Mouse (Mus musculus) MEL (cell line): ENCODE measurements around the gene St7. TPM values are rescaled to one million over a fixed set of nuclear protein-coding genes. Genes with fewer than 3 reads are reported as not detected.

ENCODE experiments used
- DNase-seq: peaks from one replicate; pipeline ENCODE4 v3.0.0; 2011; ENCODE audit warnings: low read depth, low spot score
- H3K27ac ChIP-seq: 2 replicates; pipeline ENCODE4 v1.5.1; 2012; ENCODE audit warnings: low read depth, mild to moderate bottlenecking, control low read depth, low read length, moderate library complexity; ENCODE audit not compliant: control insufficient read depth
- H3K27me3 ChIP-seq, 2 experiments: fragments of 150-350 bp in 1 of 2; sonication (generic) in 1 of 2; 2 replicates each; pipeline ENCODE4 v1.6.1; 2012; ENCODE audit warnings: low read length in 2 of 2, mild to moderate bottlenecking in 2 of 2, improper control_type of control experiment in 1 of 2, moderate library complexity in 1 of 2; ENCODE audit not compliant: insufficient read depth in 2 of 2, control insufficient read depth in 1 of 2
- H3K36me3 ChIP-seq, 2 experiments: 2 replicates each; pipeline ENCODE4 v1.6.1; 2012 to 2014; ENCODE audit warnings: low read length in 2 of 2, improper control_type of control experiment in 1 of 2, inconsistent platforms in 1 of 2, mild to moderate bottlenecking in 1 of 2; ENCODE audit not compliant: insufficient read depth in 2 of 2, control insufficient read depth in 1 of 2
- H3K4me1 ChIP-seq, 2 experiments: fragments of 150-350 bp in 1 of 2; sonication (generic) in 1 of 2; 2 replicates each; pipeline ENCODE4 v1.6.1; 2012; ENCODE audit warnings: low read length in 2 of 2, improper control_type of control experiment in 1 of 2, mild to moderate bottlenecking in 1 of 2; ENCODE audit not compliant: insufficient read depth in 2 of 2, control insufficient read depth in 1 of 2
- H3K4me3 ChIP-seq, 2 experiments: fragments of 150-350 bp in 1 of 2; sonication (generic) in 1 of 2; 2 replicates each; pipeline ENCODE4 v1.5.1; 2012; ENCODE audit warnings: low read depth in 2 of 2, low read length in 2 of 2, mild to moderate bottlenecking in 2 of 2, moderate library complexity in 2 of 2, control low read depth in 1 of 2, improper control_type of control experiment in 1 of 2; ENCODE audit not compliant: control insufficient read depth in 1 of 2, insufficient read depth in 1 of 2
- H3K79me2 ChIP-seq: 2 replicates; pipeline ENCODE4 v1.6.1; 2012; ENCODE audit warnings: mild to moderate bottlenecking, low read length, moderate library complexity; ENCODE audit not compliant: control insufficient read depth, poor library complexity, insufficient read depth
- H3K9ac ChIP-seq: 2 replicates; pipeline ENCODE4 v1.6.1; 2012; ENCODE audit warnings: low read depth, mild to moderate bottlenecking, control low read depth, low read length, moderate library complexity; ENCODE audit not compliant: control insufficient read depth, poor library complexity, severe bottlenecking
- H3K9me3 ChIP-seq: fragments of 150-350 bp; sonication (generic); replicated peaks from 2 replicates; pipeline ENCODE4 v1.6.1; 2012; ENCODE audit warnings: mild to moderate bottlenecking, low read length, improper control_type of control experiment, moderate library complexity; ENCODE audit not compliant: insufficient read depth
- BHLHE40 ChIP-seq: IDR thresholded peaks from 2 replicates; pipeline ENCODE4 v1.6.1; 2012; ENCODE audit warnings: low read depth, mild to moderate bottlenecking, inconsistent platforms, low read length, improper control_type of control experiment, borderline replicate concordance
- CTCF ChIP-seq, 3 experiments: IDR thresholded peaks in 2 of 3; conservative IDR thresholded peaks in 1 of 3; 2 replicates each; pipeline ENCODE4 v1.5.1; 2011 to 2012; ENCODE audit warnings: low read length in 3 of 3, low read depth in 2 of 3, mild to moderate bottlenecking in 2 of 3, improper control_type of control experiment in 1 of 3, inconsistent platforms in 1 of 3, mixed read lengths in 1 of 3, moderate library complexity in 1 of 3; ENCODE audit not compliant: control insufficient read depth in 1 of 3, insufficient read depth in 1 of 3, poor library complexity in 1 of 3, severe bottlenecking in 1 of 3
- E2F4 ChIP-seq: IDR thresholded peaks from 2 replicates; pipeline ENCODE4 v1.6.1; 2011; ENCODE audit warnings: low read depth, low read length, improper control_type of control experiment, borderline replicate concordance
- EP300 ChIP-seq, 2 experiments: IDR thresholded peaks; 2 replicates each; pipeline ENCODE4 v1.6.1; 2011; ENCODE audit warnings: improper control_type of control experiment in 2 of 2, low read length in 2 of 2, low read depth in 1 of 2, mild to moderate bottlenecking in 1 of 2
- GABPA ChIP-seq: IDR thresholded peaks from 2 replicates; pipeline ENCODE4 v1.6.1; 2012; ENCODE audit warnings: low read depth, mild to moderate bottlenecking, inconsistent platforms, low read length, improper control_type of control experiment, moderate library complexity
- GATA1 ChIP-seq: IDR thresholded peaks from 2 replicates; pipeline ENCODE4 v1.6.1; 2011; ENCODE audit warnings: low read depth, low read length, improper control_type of control experiment
- HCFC1 ChIP-seq: IDR thresholded peaks from 2 replicates; pipeline ENCODE4 v1.6.1; 2012; ENCODE audit warnings: low read depth, mild to moderate bottlenecking, inconsistent platforms, low read length, improper control_type of control experiment, moderate library complexity
- JUND ChIP-seq: IDR thresholded peaks from 2 replicates; pipeline ENCODE4 v1.6.1; 2011; ENCODE audit warnings: low read depth, mild to moderate bottlenecking, improper control_type of control experiment, low read length
- KAT2A ChIP-seq: conservative IDR thresholded peaks from 2 replicates; pipeline ENCODE4 v1.6.1; 2012; ENCODE audit warnings: low read depth, low read length, improper control_type of control experiment, inconsistent platforms
- MAFK ChIP-seq: IDR thresholded peaks from 2 replicates; pipeline ENCODE4 v1.6.1; 2011; ENCODE audit warnings: low read depth, mild to moderate bottlenecking, low read length, improper control_type of control experiment, borderline replicate concordance
- MAZ ChIP-seq: IDR thresholded peaks from 2 replicates; pipeline ENCODE4 v1.6.1; 2012; ENCODE audit warnings: low read depth, mild to moderate bottlenecking, inconsistent platforms, low read length, improper control_type of control experiment
- MEF2A ChIP-seq: IDR thresholded peaks from 2 replicates; pipeline ENCODE4 v1.6.1; 2014; ENCODE audit warnings: low read depth, mild to moderate bottlenecking, inconsistent platforms, low read length, improper control_type of control experiment; ENCODE audit not compliant: poor library complexity, insufficient replicate concordance, severe bottlenecking; ENCODE audit errors: extremely low read depth
- MYB ChIP-seq: IDR thresholded peaks from 2 replicates; pipeline ENCODE4 v1.6.1; 2011; ENCODE audit warnings: mild to moderate bottlenecking, low read depth, low read length, improper control_type of control experiment
- MYC ChIP-seq: IDR thresholded peaks from 2 replicates; pipeline ENCODE4 v1.6.1; 2011; ENCODE audit warnings: low read depth, mild to moderate bottlenecking, low read length, improper control_type of control experiment, moderate library complexity
- NELFE ChIP-seq: IDR thresholded peaks from 2 replicates; pipeline ENCODE4 v1.6.1; 2011; ENCODE audit warnings: low read depth, low read length, improper control_type of control experiment
- NRF1 ChIP-seq: IDR thresholded peaks from 2 replicates; pipeline ENCODE4 v1.6.1; 2014; ENCODE audit warnings: low read depth, mild to moderate bottlenecking, inconsistent platforms, low read length, improper control_type of control experiment, moderate library complexity; ENCODE audit not compliant: poor library complexity, insufficient read depth, severe bottlenecking
- POLR2A ChIP-seq, 2 experiments: IDR thresholded peaks; 2 replicates each; pipeline ENCODE4 v1.6.1; 2011 to 2012; ENCODE audit warnings: low read length in 2 of 2, mild to moderate bottlenecking in 2 of 2, control low read depth in 1 of 2, improper control_type of control experiment in 1 of 2, low read depth in 1 of 2, moderate library complexity in 1 of 2; ENCODE audit not compliant: control insufficient read depth in 1 of 2, insufficient read depth in 1 of 2, poor library complexity in 1 of 2
- POLR2AphosphoS2 ChIP-seq: IDR thresholded peaks from 2 replicates; pipeline ENCODE4 v1.6.1; 2011; ENCODE audit warnings: low read length, improper control_type of control experiment
- RAD21 ChIP-seq: IDR thresholded peaks from 2 replicates; pipeline ENCODE4 v1.6.1; 2011; ENCODE audit warnings: mild to moderate bottlenecking, low read depth, low read length, improper control_type of control experiment
- RCOR1 ChIP-seq: IDR thresholded peaks from 2 replicates; pipeline ENCODE4 v1.6.1; 2012; ENCODE audit warnings: low read depth, mild to moderate bottlenecking, inconsistent platforms, low read length, improper control_type of control experiment
- SIN3A ChIP-seq: IDR thresholded peaks from 2 replicates; pipeline ENCODE4 v1.6.1; 2012; ENCODE audit warnings: low read length, improper control_type of control experiment, inconsistent platforms
- SMC3 ChIP-seq: IDR thresholded peaks from 2 replicates; pipeline ENCODE4 v1.6.1; 2011; ENCODE audit warnings: low read depth, low read length, improper control_type of control experiment
- TAL1 ChIP-seq: IDR thresholded peaks from 2 replicates; pipeline ENCODE4 v1.6.1; 2012; ENCODE audit warnings: mild to moderate bottlenecking, inconsistent platforms, low read length, moderate library complexity, mixed read lengths
- TCF12 ChIP-seq: IDR thresholded peaks from 2 replicates; pipeline ENCODE4 v1.6.1; 2014; ENCODE audit warnings: low read depth, mild to moderate bottlenecking, inconsistent platforms, low read length, improper control_type of control experiment, moderate library complexity
- USF1 ChIP-seq: IDR thresholded peaks from 2 replicates; pipeline ENCODE4 v1.6.1; 2014; ENCODE audit warnings: low read depth, mild to moderate bottlenecking, inconsistent platforms, low read length, improper control_type of control experiment, moderate library complexity
- USF2 ChIP-seq, 2 experiments: IDR thresholded peaks; 2 replicates each; pipeline ENCODE4 v1.6.1; 2011 to 2012; ENCODE audit warnings: improper control_type of control experiment in 2 of 2, low read length in 2 of 2, borderline replicate concordance in 1 of 2, inconsistent platforms in 1 of 2, low read depth in 1 of 2, mild to moderate bottlenecking in 1 of 2; ENCODE audit not compliant: insufficient read depth in 1 of 2
- ZC3H11A ChIP-seq: IDR thresholded peaks from 2 replicates; pipeline ENCODE4 v1.6.1; 2012; ENCODE audit warnings: low read depth, mild to moderate bottlenecking, inconsistent platforms, low read length, improper control_type of control experiment
- polyA plus RNA-seq, 2 experiments: library from polyadenylated mRNA; stranded (reverse) in 1 of 2; unstranded in 1 of 2; fragments of >175 nt in 1 of 2; fragments of >200 nt in 1 of 2; gene quantifications; 2 replicates each; pipeline versions ENCODE4 v1.2.1 to v1.2.4; 2012; ENCODE audit warnings: low replicate concordance in 2 of 2, low read depth in 1 of 2; ENCODE audit not compliant: insufficient read length in 2 of 2, insufficient read depth in 1 of 2, missing spikeins in 1 of 2
- total RNA-seq: library from RNA; depleted of rRNA; stranded (reverse); fragments of 300-350 nt; gene quantifications from 2 replicates; pipeline ENCODE4 v1.2.3, GENCODE M21; 2012

Gene St7
- total and polyA plus RNA-seq, 3 experiments: 34.4 to 48.5 TPM; not detected in 1

GRCm38 (mm10) chr6:17834493-17834892 is 141.8 kb downstream of the St7 start:
- H3K36me3 ChIP-seq: peaks cover 5% of the 10 kb centered on the region in 2 experiments
- H3K79me2 ChIP-seq: no peaks in the 10 kb centered on the region
- peaks cover 0 to 4% of the 10 kb centered on the region in 2 experiments; a peak in 2 of 4 replicates for H3K4me1 ChIP-seq
- peak; percentile 71 for DNase-seq
- no peak overlapping the region for H3K9ac ChIP-seq
- no peaks in the 10 kb centered on the region for H3K27me3 ChIP-seq
- TF ChIP-seq KAT2A (no peak), POLR2A (IDR thresholded peaks at IDR 0.05; ENCODE audit: control insufficient read depth in 1 of 2, insufficient read depth in 1 of 2, low read depth in 1 of 2, low read length in 2 of 2, poor library complexity in 1 of 2) (no peak), POLR2AphosphoS2 (no peak), USF1 (no peak), RCOR1 (no peak), HCFC1 (no peak), MAFK (no peak), SMC3 (peak; percentile 96), MEF2A (no peak), BHLHE40 (no peak), CTCF (IDR thresholded peaks at IDR 0.05 in 2 of 3, conservative IDR thresholded peaks at IDR 0.05 in 1 of 3; ENCODE audit: control insufficient read depth in 1 of 3, insufficient read depth in 1 of 3, low read depth in 2 of 3, low read length in 3 of 3, poor library complexity in 1 of 3, severe bottlenecking in 1 of 3) (peak; percentile 58 to 94 (median 72)), TAL1 (no peak), NRF1 (no peak), ZC3H11A (peak; percentile 96), RAD21 (peak; percentile 95)
- H3K4me3 ChIP-seq: no peak overlapping the region
- H3K9me3 ChIP-seq: no peaks in the 10 kb centered on the region
- H3K27ac ChIP-seq: no peak overlapping the region

GRCm38 (mm10) chr6:17835693-17836092 is 143.0 kb downstream of the St7 start:
- no peaks in the 10 kb centered on the region for H3K9me3 ChIP-seq
- H3K4me1 ChIP-seq: peaks cover 0 to 4% of the 10 kb centered on the region in 2 experiments; a peak in 2 of 4 replicates
- no peak for DNase-seq
- H3K36me3 ChIP-seq: peaks cover 4 to 5% of the 10 kb centered on the region in 2 experiments
- H3K9ac ChIP-seq: no peak overlapping the region
- no peaks in the 10 kb centered on the region for H3K27me3 ChIP-seq
- no peak for TF ChIP-seq E2F4
- no peak for TF ChIP-seq BHLHE40
- TF ChIP-seq MAZ: no peak
- no peak for TF ChIP-seq POLR2A (IDR thresholded peaks at IDR 0.05; ENCODE audit: control insufficient read depth in 1 of 2, insufficient read depth in 1 of 2, low read depth in 1 of 2, low read length in 2 of 2, poor library complexity in 1 of 2)
- TF ChIP-seq SIN3A: no peak
- TF ChIP-seq GABPA: no peak
- TF ChIP-seq MYB: no peak
- TF ChIP-seq GATA1: no peak
- no peak for TF ChIP-seq JUND
- TF ChIP-seq RCOR1: no peak
- TF ChIP-seq USF1: no peak
- TF ChIP-seq NELFE: no peak
- TF ChIP-seq MYC: no peak
- TF ChIP-seq TCF12: no peak
- no peak for TF ChIP-seq POLR2AphosphoS2
- TF ChIP-seq MEF2A: no peak
- TF ChIP-seq USF2 (IDR thresholded peaks at IDR 0.05; ENCODE audit: borderline replicate concordance in 1 of 2, insufficient read depth in 1 of 2, low read depth in 1 of 2, low read length in 2 of 2): no peak
- no peak for TF ChIP-seq EP300 (IDR thresholded peaks at IDR 0.05; ENCODE audit: low read depth in 1 of 2, low read length in 2 of 2)
- no peaks in the 10 kb centered on the region for H3K79me2 ChIP-seq
- H3K4me3 ChIP-seq: no peak overlapping the region
- H3K27ac ChIP-seq: no peak overlapping the region
